Mouse (Mus musculus) heart, embryonic 12.5 days (tissue): ENCODE measurements around the gene Xpnpep3. TPM values are rescaled to one million over a fixed set of nuclear protein-coding genes. Genes with fewer than 3 reads are reported as not detected.

Source experiments
- ATAC-seq: fragments of 200-750 bp; cut with Nextera tagmentation; 2 replicates; pipeline ENCODE4 v1.8.0; 2017; ENCODE audit warnings: moderate TSS enrichment, moderate library complexity; ENCODE audit not compliant: insufficient number of reproducible peaks, low FRiP score
- H3K27ac ChIP-seq: fragments of 300-500 bp; sonication (generic); 2 replicates; pipeline ENCODE4 v1.5.1; 2016; ENCODE audit warnings: mild to moderate bottlenecking, moderate library complexity; ENCODE audit not compliant: poor library complexity, severe bottlenecking
- H3K27me3 ChIP-seq: fragments of 300-500 bp; sonication (generic); replicated peaks from 2 replicates; pipeline ENCODE4 v1.6.1; 2016; ENCODE audit warnings: mild to moderate bottlenecking, moderate library complexity
- H3K36me3 ChIP-seq: fragments of 300-500 bp; sonication (generic); 2 replicates; pipeline ENCODE4 v1.6.1; 2016; ENCODE audit warnings: mild to moderate bottlenecking, moderate library complexity
- H3K4me1 ChIP-seq: fragments of 300-500 bp; sonication (generic); replicated peaks from 2 replicates; pipeline ENCODE4 v1.6.1; 2016; ENCODE audit warnings: mild to moderate bottlenecking
- H3K4me2 ChIP-seq: fragments of 300-500 bp; sonication (generic); 2 replicates; pipeline ENCODE4 v1.6.1; 2016; ENCODE audit warnings: mild to moderate bottlenecking, moderate library complexity
- H3K4me3 ChIP-seq: fragments of 300-500 bp; sonication (generic); 2 replicates; pipeline ENCODE4 v1.5.1; 2016; ENCODE audit warnings: mild to moderate bottlenecking
- H3K9ac ChIP-seq: fragments of 300-500 bp; sonication (generic); 2 replicates; pipeline ENCODE4 v1.6.1; 2016; ENCODE audit warnings: mild to moderate bottlenecking, moderate library complexity
- H3K9me3 ChIP-seq: fragments of 300-500 bp; sonication (generic); replicated peaks from 2 replicates; pipeline ENCODE4 v1.6.1; 2016; ENCODE audit warnings: mild to moderate bottlenecking, moderate library complexity
- WGBS: fragments of 180-500 bp; shearing (Covaris S2); methylation state at CpG from one replicate; pipeline ENCODE4 v1.1.7; 2016; 5-methylcytosine and 5-hydroxymethylcytosine counted together
- polyA plus RNA-seq: library from polyadenylated mRNA; unstranded; fragments of >200 nt; fragmentation: Nextera tagmentation; extraction: Ambion mirVana; gene quantifications from 2 replicates; pipeline ENCODE4 v1.2.1, GENCODE M21; 2016

Gene Xpnpep3
- polyA plus RNA-seq, 1 experiment from 2014 or later, result 11.3 TPM

- no peak overlapping the region for H3K27ac ChIP-seq
- 0 out of 2 replicates have a peak, but pooled peaks cover 3% of the 10 kb centered on the region for H3K27me3 ChIP-seq
- H3K36me3 ChIP-seq, result no peaks in the 10 kb centered on the region
- 16% methylated on average over 13 of the region's 13 CpGs for WGBS
- ATAC-seq, result no peak
- peak overlapping the region; percentile 70 for H3K4me2 ChIP-seq
- H3K4me3 ChIP-seq, result peak overlapping the region; percentile 42
- H3K9me3 ChIP-seq, result no peaks in the 10 kb centered on the region
- H3K4me1 ChIP-seq, result no peaks in the 10 kb centered on the region; the same call in 1 of the 2 replicates
- peak overlapping the region; percentile 53; the same call in 1 of the 2 replicates for H3K9ac ChIP-seq
Observed at GRCm38 (mm10) chr15:81480977-81481379, 81.0 kb downstream of the Xpnpep3 start.

- 0 out of 2 replicates have a peak, but pooled peaks cover 3% of the 10 kb centered on the region for H3K27me3 ChIP-seq
- no peak overlapping the region for H3K9ac ChIP-seq
- no peak overlapping the region for H3K4me3 ChIP-seq
- H3K4me2 ChIP-seq, result no peak overlapping the region
- no peak overlapping the region for H3K27ac ChIP-seq
- WGBS, result 76% methylated on average over 2 of the region's 2 CpGs
- no peaks in the 10 kb centered on the region; the same call in 1 of the 2 replicates for H3K4me1 ChIP-seq
- H3K9me3 ChIP-seq, result no peaks in the 10 kb centered on the region
- ATAC-seq, result no peak
- H3K36me3 ChIP-seq, result no peaks in the 10 kb centered on the region
Observed at GRCm38 (mm10) chr15:81482966-81483365, 83.0 kb downstream of the Xpnpep3 start.

GRCm38 (mm10) chr15:81483691-81484090 lies 83.8 kb downstream of the Xpnpep3 start:
- no peak overlapping the region for H3K9ac ChIP-seq
- WGBS, result 82% methylated on average over 6 of the region's 6 CpGs
- no peak overlapping the region for H3K27ac ChIP-seq
- ATAC-seq, result no peak
- H3K4me1 ChIP-seq, result no peaks in the 10 kb centered on the region; the same call in 1 of the 2 replicates
- H3K36me3 ChIP-seq, result no peaks in the 10 kb centered on the region
- no peak overlapping the region for H3K4me2 ChIP-seq
- H3K4me3 ChIP-seq, result no peak overlapping the region
- 0 out of 2 replicates have a peak, but pooled peaks cover 3% of the 10 kb centered on the region for H3K27me3 ChIP-seq
- no peaks in the 10 kb centered on the region for H3K9me3 ChIP-seq

- Histone ChIP-seq H3K4me2 (no peak overlapping the region), H3K4me3 (no peak overlapping the region), H3K36me3 (no peaks in the 10 kb centered on the region), H3K27ac (no peak overlapping the region), H3K9me3 (no peaks in the 10 kb centered on the region), H3K9ac (no peak overlapping the region), H3K4me1 (no peaks in the 10 kb centered on the region; the same call in 1 of the 2 replicates), H3K27me3 (0 out of 2 replicates have a peak, but pooled peaks cover 3% of the 10 kb centered on the region)
- no peak for ATAC-seq
- WGBS, result 82% methylated on average over 4 of the region's 4 CpGs
Observed at GRCm38 (mm10) chr15:81485483-81485882, 85.5 kb downstream of the Xpnpep3 start.

GRCm38 (mm10) chr15:81503466-81503865 lies 103.5 kb downstream of the Xpnpep3 start:
- no peak for ATAC-seq
- no peak overlapping the region for H3K9ac ChIP-seq
- 86% methylated on average over 2 of the region's 2 CpGs for WGBS
- H3K4me2 ChIP-seq, result no peak overlapping the region
- no peaks in the 10 kb centered on the region for H3K4me1 ChIP-seq
- no peak overlapping the region for H3K4me3 ChIP-seq
- H3K27me3 ChIP-seq, result no peaks in the 10 kb centered on the region
- no peaks in the 10 kb centered on the region for H3K9me3 ChIP-seq
- no peaks in the 10 kb centered on the region for H3K36me3 ChIP-seq
- no peak overlapping the region for H3K27ac ChIP-seq

GRCm38 (mm10) chr15:81503995-81504394 lies 104.1 kb downstream of the Xpnpep3 start:
- Histone ChIP-seq H3K9ac (no peak overlapping the region), H3K4me3 (no peak overlapping the region), H3K4me2 (no peak overlapping the region), H3K27me3 (no peaks in the 10 kb centered on the region), H3K4me1 (no peaks in the 10 kb centered on the region), H3K36me3 (no peaks in the 10 kb centered on the region), H3K9me3 (no peaks in the 10 kb centered on the region), H3K27ac (no peak overlapping the region)
- ATAC-seq, result no peak
- WGBS, result 89% methylated on average over 2 of the region's 2 CpGs

Other genes starting within 250 kb of the Xpnpep3 start
- gene Mrtfa, start 209.4 kb upstream of the Xpnpep3 start, polyA plus RNA-seq, result 19.4 TPM in 2 replicates
- not detected in 2 replicates for gene Mchr1, start 164.6 kb upstream of the Xpnpep3 start, polyA plus RNA-seq
- gene Slc25a17, start 39.3 kb upstream of the Xpnpep3 start, polyA plus RNA-seq, result 54.1 and 58.4 TPM in 2 replicates
- 150 TPM in 2 replicates for gene St13, start 61 bp upstream of the Xpnpep3 start, polyA plus RNA-seq
- gene Dnajb7, start 8.2 kb downstream of the Xpnpep3 start, polyA plus RNA-seq, result 1.1 TPM in 2 replicates
- 383 and 424 TPM in 2 replicates for gene Rbx1, start 66.2 kb downstream of the Xpnpep3 start, polyA plus RNA-seq
- 16.1 and 17.3 TPM in 2 replicates for gene Ep300, start 185.2 kb downstream of the Xpnpep3 start, polyA plus RNA-seq